Mouse (Mus musculus): ENCODE measurements at regions not wholly inside any gene's neighbourhood (a gene's known extent, or its start where the extent isn't known, plus 50 kb on each side); places are given as distances from the start of the nearest gene placed in this dataset.
"Not testable (repeated sequence)": the region's sequence is repeated elsewhere in the genome, so short reads cannot be mapped to it uniquely, and the experiment has no call there.

- intact Hi-C loops (cut with DNase I): no loop called here
- DNase-seq (ENCODE audit: extremely low spot score in 1 of 2, low spot score in 2 of 2): no peak
Measured at GRCm38 (mm10) chr12:71512915-71513612, 203.4 kb downstream of the Dact1 start.

DNA sequence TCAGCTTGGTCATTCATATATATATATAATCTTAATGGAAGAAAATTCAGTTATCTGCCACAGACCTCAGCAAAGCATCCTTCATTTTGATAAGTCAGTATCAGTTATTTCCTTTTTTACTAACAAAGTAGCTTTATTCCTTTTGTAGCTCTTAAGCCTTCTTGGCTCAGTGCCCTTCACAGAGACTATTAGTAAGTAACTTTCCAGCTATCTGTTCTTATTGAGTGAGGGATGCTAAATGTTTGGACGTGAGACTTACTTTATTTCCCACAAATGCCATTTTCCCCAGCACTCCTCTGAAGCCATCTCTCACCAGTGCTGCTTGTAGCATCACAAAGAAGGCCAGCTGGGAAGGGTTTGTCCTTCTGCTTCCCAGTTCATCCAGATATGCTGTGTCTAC is 209.8 kb downstream of the Dact1 start:
- intact Hi-C loops (cut with DNase I): no loop called here
- no peak for DNase-seq (ENCODE audit: extremely low spot score in 1 of 2, low spot score in 2 of 2)

DNA sequence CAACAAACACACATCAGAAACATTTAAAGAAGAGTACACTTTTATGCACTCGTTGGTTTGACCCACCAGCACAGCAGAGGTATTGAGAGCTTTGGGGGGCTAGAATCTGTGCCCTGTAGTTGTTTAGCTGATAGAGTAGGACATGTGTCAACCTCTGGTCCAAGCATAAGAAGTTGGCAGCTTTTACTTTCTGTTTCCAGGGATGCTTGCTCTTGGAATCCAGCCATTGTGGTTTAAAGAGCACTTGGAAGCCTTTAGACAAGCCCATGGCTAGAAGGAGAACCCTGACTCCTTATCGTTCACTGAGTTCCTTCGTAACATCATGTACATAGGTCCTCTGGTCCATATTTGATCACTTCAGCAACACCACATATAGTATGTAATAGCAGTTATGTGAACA is 212.3 kb downstream of the Dact1 start:
- DNase-seq (ENCODE audit: extremely low spot score in 1 of 2, low spot score in 2 of 2): no peak
- intact Hi-C loops (cut with DNase I): no loop called here

- peak in 1 of 2 experiments; percentile 30 for DNase-seq (ENCODE audit: extremely low spot score in 1 of 2, low spot score in 2 of 2)
- intact Hi-C loops (cut with DNase I): no loop called here
Measured at GRCm38 (mm10) chr12:71522451-71522850, 212.8 kb downstream of the Dact1 start.

GRCm38 (mm10) chr12:71524156-71524555 is 214.5 kb downstream of the Dact1 start:
- peak in 1 of 2 experiments; percentile 53 for DNase-seq (ENCODE audit: extremely low spot score in 1 of 2, low spot score in 2 of 2)
- intact Hi-C loops (cut with DNase I): no loop called here

DNA sequence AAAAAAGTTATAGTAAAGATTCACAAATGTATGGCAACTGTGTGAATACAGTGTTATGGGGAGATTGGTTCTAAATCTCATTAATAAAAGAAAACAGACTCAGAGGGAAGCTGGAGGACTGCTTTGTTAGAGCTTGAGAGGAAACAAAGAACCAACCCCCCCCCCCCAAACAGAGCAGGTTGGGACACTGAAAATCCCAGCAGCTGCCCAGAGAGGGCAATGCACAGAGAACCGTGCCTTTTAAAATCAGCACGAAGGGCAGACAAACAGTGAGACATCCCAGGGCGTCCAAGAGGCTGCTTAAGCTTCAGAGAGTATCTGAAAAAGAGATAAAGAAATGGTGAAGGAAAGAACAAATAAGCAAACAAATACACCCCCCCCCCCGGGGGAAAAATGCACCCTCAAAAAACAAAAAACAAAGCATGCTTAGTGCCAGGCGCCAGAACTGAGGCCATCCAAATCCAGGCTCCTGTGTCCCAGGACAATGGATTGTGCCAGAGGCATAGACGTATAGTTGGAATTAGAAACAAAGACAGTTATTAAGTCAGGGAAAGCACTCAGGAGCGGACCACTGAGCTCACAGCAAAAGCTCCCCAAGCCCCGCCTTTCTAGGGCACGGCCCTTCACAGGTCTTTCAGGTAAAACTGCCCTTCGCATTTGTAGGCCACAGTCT is 215.7 kb downstream of the Dact1 start:
- DNase-seq (ENCODE audit: extremely low spot score in 1 of 2, low spot score in 2 of 2): no peak
- intact Hi-C loops (cut with DNase I): no loop called here

- no peak for DNase-seq (ENCODE audit: extremely low spot score in 1 of 2, low spot score in 2 of 2)
- intact Hi-C loops (cut with DNase I): no loop called here
Measured at GRCm38 (mm10) chr12:71526623-71527022, 216.9 kb downstream of the Dact1 start.

- no peak for DNase-seq (ENCODE audit: extremely low spot score in 1 of 2, low spot score in 2 of 2)
- intact Hi-C loops (cut with DNase I): no loop called here
Measured at GRCm38 (mm10) chr12:71532161-71532560, 222.5 kb downstream of the Dact1 start.

- no peak for DNase-seq (ENCODE audit: extremely low spot score in 1 of 2, low spot score in 2 of 2)
- intact Hi-C loops (cut with DNase I): no loop called here
Measured at GRCm38 (mm10) chr12:71532708-71533450, 223.2 kb downstream of the Dact1 start.

DNA sequence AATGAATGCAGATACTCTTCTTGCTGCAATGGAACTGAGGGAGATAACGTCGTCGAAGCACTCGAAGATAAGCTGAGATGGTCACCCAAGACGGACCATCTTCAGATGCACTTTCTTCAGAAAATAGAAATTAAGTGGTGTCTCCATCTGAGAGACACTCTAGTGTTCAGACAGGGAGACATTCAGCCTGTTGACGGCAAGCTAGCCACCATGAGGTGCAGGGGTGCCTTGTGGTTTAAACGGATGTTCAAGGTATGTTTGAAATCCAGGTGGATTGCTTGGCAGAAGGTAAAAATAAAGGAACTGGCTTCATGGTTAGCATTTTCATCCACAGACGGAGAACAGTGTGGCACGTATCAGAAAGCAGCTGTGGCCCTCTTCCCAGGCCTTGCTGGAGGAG is 224.0 kb downstream of the Dact1 start:
- intact Hi-C loops (cut with DNase I): no loop called here
- no peak for DNase-seq (ENCODE audit: extremely low spot score in 1 of 2, low spot score in 2 of 2)

DNA sequence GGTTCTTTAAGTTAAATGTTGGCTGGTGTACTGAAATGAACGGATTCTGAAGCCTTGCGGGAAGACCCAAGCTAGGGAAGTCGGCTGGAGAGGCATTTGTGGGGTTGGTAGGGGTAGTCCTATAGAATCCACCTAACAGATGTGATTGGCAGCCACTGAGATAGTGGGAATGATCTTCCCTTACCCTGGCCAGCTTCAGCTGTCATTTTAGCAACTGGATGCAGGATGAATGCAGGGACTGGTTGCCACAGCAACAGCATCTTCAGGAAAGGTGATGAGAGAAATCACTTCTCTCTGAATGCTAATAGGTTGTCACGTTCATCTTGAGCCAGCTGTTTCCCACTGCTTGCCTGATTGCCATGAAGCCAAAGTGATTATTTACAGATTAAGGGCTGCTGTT is 224.5 kb downstream of the Dact1 start:
- no peak for DNase-seq (ENCODE audit: extremely low spot score in 1 of 2, low spot score in 2 of 2)
- intact Hi-C loops (cut with DNase I): no loop called here

GRCm38 (mm10) chr12:71535251-71535650 is 225.6 kb downstream of the Dact1 start:
- no peak for DNase-seq (ENCODE audit: extremely low spot score in 1 of 2, low spot score in 2 of 2)

GRCm38 (mm10) chr12:71535831-71536230 is 226.1 kb downstream of the Dact1 start:
- DNase-seq (ENCODE audit: extremely low spot score in 1 of 2, low spot score in 2 of 2); intact Hi-C loops (cut with DNase I): not testable (repeated sequence)

More at GRCm38 (mm10) chr12:71535251-71535650, 225.6 kb downstream of the Dact1 start:
- intact Hi-C loops (cut with DNase I): no loop called here

DNA sequence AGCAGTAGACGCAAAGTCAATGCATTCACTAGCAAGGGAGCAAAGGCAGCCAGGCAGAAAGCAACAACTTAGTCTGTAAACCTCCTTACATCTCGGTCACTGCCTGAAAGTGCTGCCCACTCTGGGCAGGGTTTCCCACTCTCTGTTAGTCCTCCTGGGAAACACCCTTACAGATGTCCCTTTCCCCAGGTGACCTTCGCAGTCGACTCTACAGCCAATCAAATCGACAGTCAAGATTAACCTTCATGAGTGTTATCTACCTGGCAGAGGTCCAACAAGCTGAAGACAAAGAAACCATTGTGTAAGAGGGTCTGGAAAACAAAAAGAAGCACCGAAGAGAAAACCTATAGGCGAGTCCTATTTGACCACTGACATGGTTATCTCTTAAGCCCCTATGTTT is 229.0 kb downstream of the Dact1 start:
- DNase-seq (ENCODE audit: extremely low spot score in 1 of 2, low spot score in 2 of 2): no peak
- intact Hi-C loops (cut with DNase I): no loop called here

- intact Hi-C loops (cut with DNase I): no loop called here
Measured at GRCm38 (mm10) chr12:71540279-71540678, 230.6 kb downstream of the Dact1 start.

GRCm38 (mm10) chr12:71541961-71542360 is 232.3 kb downstream of the Dact1 start:
- no peak for DNase-seq (ENCODE audit: extremely low spot score in 1 of 2, low spot score in 2 of 2)
- intact Hi-C loops (cut with DNase I): no loop called here

More at GRCm38 (mm10) chr12:71540279-71540678, 230.6 kb downstream of the Dact1 start:
- DNase-seq (ENCODE audit: extremely low spot score in 1 of 2, low spot score in 2 of 2): peak in 1 of 2 experiments; percentile 61

DNA sequence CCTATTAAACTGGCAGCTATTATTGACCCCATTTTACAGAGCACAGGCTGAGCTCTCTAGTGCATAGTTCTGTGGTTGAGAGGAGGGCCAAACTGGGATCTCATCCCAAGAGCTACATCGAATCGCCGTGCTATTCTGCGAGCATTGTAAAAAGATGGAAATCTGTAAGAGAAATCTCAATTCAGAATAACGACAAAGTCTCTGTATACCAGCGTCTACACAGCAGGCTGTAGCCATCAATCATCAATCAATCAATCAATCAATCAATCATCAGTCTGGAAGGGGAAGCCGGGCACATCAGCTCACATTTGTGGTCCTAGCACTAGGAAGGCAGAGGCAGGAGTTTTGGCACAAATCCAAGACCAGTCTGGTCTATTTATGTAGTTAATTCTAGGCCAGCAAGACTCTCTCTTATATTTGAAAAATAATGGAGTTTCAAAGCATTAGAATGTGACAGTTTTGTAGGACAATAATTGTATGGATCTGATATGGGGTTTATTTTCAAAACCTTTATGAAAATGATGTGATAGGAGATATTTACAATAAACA is 234.0 kb downstream of the Dact1 start:
- DNase-seq (ENCODE audit: extremely low spot score in 1 of 2, low spot score in 2 of 2): no peak
- intact Hi-C loops (cut with DNase I): no loop called here

- intact Hi-C loops (cut with DNase I): no loop called here
- peak in 1 of 2 experiments; percentile 30 for DNase-seq (ENCODE audit: extremely low spot score in 1 of 2, low spot score in 2 of 2)
Measured at GRCm38 (mm10) chr12:71544401-71545159, 234.9 kb downstream of the Dact1 start.

Data from left cerebral cortex, postnatal 10 days (tissue).